Mouse (Mus musculus) neutrophil, adult 5-6 weeks (primary cell): ENCODE measurements around the gene Urb2. TPM values are rescaled to one million over a fixed set of nuclear protein-coding genes. Genes with fewer than 3 reads are reported as not detected.

Source experiments
- ATAC-seq: fragments of 151-379, 151-347 bp; 2 replicates; pipeline ENCODE4 v1.8.0; 2017; ENCODE audit warnings: mild to moderate bottlenecking, moderate TSS enrichment; ENCODE audit not compliant: insufficient number of reproducible peaks, poor library complexity, low FRiP score, severe bottlenecking; ENCODE audit errors: extremely low read depth
- total RNA-seq: library from RNA; stranded (forward); fragments of 200-1000 nt; gene quantifications from 2 replicates; pipeline ENCODE4 v1.2.3, GENCODE M21; 2017

Urb2 gene
- total RNA-seq, 1 experiment from 2014 or later: 7.1 TPM

DNA sequence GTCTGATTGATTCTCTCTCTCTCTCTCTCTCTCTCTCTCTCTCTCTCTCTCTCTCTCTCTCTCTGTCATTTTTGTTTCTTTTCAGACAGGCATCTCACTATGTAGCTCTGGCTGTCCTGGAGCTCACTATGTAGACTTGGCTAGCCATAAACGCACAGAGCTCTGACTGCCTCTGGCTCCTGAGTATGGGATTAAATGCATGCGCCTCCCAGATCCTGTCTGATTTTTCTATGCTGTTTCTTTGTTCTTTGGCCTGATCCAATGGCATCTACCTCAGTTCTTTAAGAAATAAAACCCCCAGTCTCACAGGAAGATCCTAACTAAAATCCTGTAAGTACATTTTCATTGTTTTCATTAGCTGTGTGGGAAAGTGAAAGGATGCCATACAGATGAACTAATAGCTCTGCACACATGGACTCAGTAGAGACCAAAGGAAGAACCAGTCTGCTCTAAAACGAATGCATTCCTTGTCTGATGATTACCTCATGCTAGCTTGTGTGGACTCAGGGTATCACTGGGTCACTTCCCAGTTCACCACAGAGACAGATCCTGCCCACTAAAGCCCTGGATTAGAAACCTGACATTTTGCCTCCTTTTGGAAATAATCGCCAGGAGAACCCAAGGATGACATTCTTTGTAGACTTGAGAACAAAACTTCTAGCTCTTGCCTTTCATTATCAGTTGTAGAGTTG is 45.9 kb downstream of the Urb2 start:
- no peak for ATAC-seq

GRCm38 (mm10) chr8:124070363-124071324 is 49.3 kb downstream of the Urb2 start:
- no peak for ATAC-seq

GRCm38 (mm10) chr8:124075977-124076376 is 54.7 kb downstream of the Urb2 start:
- ATAC-seq: no peak

GRCm38 (mm10) chr8:124076416-124076815 is 55.1 kb downstream of the Urb2 start:
- ATAC-seq: no peak

GRCm38 (mm10) chr8:124077377-124077776 is 56.1 kb downstream of the Urb2 start:
- ATAC-seq: no peak

GRCm38 (mm10) chr8:124077998-124078397 is 56.7 kb downstream of the Urb2 start:
- no peak for ATAC-seq

GRCm38 (mm10) chr8:124078969-124079368 is 57.7 kb downstream of the Urb2 start:
- no peak for ATAC-seq

DNA sequence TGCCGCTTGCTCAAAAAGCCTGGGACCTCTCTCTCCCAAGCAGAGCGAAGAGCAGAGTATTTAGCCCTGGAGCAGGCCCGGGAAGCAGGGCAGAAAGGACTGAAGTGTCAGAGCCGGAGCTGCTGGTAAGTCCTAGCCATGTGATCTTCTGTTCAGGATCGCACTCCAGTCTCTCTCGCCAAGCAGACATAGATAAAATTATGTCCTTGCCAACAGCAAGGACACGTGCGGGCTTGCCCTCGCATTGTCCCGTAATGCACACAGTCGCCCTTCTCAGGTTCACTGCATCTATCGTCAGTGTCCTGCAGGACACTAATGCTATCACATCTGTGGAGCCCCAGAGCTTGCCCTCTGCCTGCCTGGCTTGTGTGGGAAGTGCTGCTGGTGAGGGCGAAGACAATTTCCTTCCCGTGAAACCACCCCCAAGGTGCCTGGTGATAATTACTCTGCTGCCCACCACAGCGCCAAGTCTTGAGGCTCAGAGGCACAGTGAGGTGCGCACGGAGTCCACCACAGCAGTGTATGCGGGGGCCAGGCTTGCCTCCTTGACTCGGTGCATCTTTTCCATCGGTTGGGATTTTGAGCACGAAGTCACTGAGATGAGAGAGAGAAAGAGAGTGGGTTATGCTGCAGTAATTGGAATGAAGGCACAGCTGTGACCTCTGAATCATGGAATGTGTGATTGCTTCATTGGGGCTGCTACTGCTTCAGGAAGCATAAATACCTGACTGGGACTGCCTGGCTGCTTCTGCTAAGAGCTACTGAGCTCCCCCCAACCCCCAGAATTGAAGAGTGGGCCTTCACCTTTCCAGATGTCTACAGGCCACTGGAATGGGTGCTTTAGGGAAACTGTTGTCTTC is 59.4 kb downstream of the Urb2 start:
- no peak for ATAC-seq

DNA sequence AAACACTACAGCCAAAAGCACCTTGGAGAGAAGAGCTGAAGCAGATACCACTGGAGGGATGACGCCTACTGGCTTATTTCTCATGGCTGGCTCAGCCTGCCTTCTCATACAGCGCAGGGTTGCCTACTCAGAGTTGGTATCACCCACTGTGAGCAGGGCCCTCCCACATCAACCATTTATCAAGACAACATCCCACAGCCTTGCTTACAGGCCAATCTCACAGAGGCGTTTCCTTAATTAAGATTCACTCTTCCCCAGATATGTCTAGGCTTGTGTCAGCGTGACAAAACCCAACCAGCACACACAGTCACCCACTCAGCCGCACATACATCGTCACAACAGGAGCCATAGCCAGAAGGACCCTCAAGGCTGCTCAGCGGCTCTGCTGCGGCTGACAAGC is 61.3 kb downstream of the Urb2 start:
- ATAC-seq: no peak

DNA sequence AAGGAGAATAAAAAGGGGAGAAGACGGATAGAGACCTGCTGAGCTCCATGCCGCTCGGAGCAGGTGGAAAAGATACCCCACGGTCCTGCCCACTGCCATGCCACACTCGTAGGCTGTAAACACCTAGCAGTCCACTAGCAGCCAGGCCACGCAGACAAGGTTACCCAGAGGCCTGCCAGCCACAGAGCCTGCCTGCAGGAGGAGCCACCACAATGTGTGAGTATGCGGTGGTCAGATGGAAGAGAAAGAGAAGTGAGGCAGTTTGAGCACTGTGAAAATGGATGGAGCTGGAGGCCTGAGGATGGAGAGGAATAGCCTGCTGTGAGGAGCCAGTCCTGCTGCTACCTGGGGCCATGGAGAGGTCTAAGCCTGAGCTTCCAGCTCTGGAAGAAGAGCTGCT is 62.3 kb downstream of the Urb2 start:
- ATAC-seq: no peak

DNA sequence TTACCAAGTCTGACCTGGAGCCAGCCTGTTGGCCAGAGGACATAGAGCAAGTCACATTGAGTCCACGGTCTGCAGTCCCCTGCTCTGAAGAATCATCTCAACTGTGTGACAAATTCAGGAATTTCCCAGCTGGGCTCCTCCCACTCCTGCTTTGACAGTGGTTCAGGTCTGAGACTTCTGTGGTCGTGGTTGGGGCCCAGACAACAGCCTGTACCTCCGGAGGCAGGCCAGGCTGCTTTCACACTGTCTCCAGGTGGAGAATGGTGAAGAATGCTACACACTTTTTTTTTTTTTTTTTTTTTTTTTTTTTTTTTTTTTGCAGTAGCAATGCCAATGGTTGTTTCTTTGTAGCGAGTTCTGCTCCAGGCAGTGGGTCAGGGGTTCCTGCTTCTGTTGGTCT is 64.4 kb downstream of the Urb2 start:
- no peak for ATAC-seq

DNA sequence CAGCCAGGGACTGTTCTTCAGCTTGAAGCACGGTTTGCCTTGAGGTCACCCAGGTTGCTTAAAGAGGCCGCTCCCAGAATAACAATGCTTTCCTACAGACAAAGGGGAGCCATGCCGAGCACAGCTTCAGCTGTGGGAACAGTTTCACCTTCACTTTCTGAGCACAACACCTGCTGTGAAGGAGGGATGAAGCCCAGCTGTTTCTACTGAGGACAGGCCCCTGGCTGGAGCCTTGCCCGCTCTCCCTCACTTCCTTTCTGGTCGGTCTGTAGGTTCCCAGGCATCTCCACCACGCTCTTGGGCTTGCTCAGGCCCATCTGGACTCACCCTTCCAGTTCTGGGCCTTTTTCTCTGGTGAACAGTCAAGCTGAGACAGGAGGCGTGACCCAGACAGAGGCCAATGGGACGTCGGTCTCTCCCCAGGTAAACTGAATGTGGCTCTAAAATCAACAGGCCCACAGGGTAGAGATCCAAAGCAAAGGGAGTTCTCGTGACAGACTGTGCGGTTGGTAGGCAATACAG is 66.8 kb downstream of the Urb2 start:
- ATAC-seq: no peak

- no peak for ATAC-seq
These were observed 67.7 kb downstream of the Urb2 start for GRCm38 (mm10) chr8:124089016-124089415.

DNA sequence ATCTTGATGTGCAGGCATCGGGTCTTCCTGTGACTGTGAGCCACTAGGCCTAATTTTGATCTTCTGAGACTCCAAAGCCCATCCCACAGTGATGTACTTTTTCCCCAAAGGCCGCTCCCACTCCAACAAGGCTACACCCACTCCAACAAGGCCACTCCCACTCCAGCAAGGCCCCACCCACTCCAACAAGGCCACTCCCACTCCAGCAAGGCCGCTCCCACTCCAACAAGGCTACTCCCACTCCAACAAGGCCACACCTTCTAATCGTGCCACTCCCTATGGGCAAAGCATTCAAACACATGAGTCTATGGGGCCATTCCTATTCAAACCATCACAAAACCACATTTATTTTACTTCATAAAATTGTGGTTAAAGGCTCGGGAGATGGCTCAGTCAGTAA is 69.2 kb downstream of the Urb2 start:
- ATAC-seq: no peak

Other genes starting within 250 kb of the Urb2 start
- not detected in 2 replicates for gene Rab4a, start 215.5 kb upstream of the Urb2 start, total RNA-seq
- gene Ccsap, start 161.3 kb upstream of the Urb2 start, total RNA-seq: 7.0 and 8.5 TPM in 2 replicates
- gene Acta1, start 126.8 kb upstream of the Urb2 start, total RNA-seq: not detected in 2 replicates
- gene Nup133, start 72.2 kb upstream of the Urb2 start, total RNA-seq: 9.1 and 10.1 TPM in 2 replicates
- 6.5 and 6.9 TPM in 2 replicates for gene Abcb10, start 38.4 kb upstream of the Urb2 start, total RNA-seq
- 17.8 and 20.7 TPM in 2 replicates for gene Taf5l, start 111 bp upstream of the Urb2 start, total RNA-seq
- 12.3 and 27.9 TPM in 2 replicates for gene Galnt2, start 209.9 kb downstream of the Urb2 start, total RNA-seq